Mouse (Mus musculus) spleen, adult 2 months (tissue): ENCODE results near the gene Tfap2a. TPM values are rescaled to one million over a fixed set of nuclear protein-coding genes. Genes with fewer than 3 reads are reported as not detected.

ENCODE experiments used
- DNase-seq, 2 experiments: peaks; one replicate each; pipeline versions ENCODE4 v3.0.0 to v3.0.0-alpha.2; 2012 to 2021; ENCODE audit warnings: low spot score in 2 of 2, low read depth in 1 of 2
- H3K27ac ChIP-seq: fragments of 200-500 bp; 2 replicates; pipeline ENCODE4 v1.5.1; 2012; ENCODE audit warnings: low read length, inconsistent platforms; ENCODE audit not compliant: insufficient read depth
- H3K27me3 ChIP-seq: fragments of 200-500 bp; 2 replicates; pipeline ENCODE4 v1.6.1; 2012; ENCODE audit warnings: mild to moderate bottlenecking, moderate library complexity, low read length, inconsistent platforms; ENCODE audit not compliant: control insufficient read depth, insufficient read depth
- H3K36me3 ChIP-seq: fragments of 200-500 bp; 2 replicates; pipeline ENCODE4 v1.6.1; 2012; ENCODE audit warnings: mild to moderate bottlenecking, low read length, inconsistent platforms; ENCODE audit not compliant: control insufficient read depth, insufficient read depth
- H3K4me1 ChIP-seq: fragments of 200-500 bp; 2 replicates; pipeline ENCODE4 v1.6.1; 2011; ENCODE audit warnings: inconsistent platforms; ENCODE audit not compliant: control insufficient read depth, insufficient read depth, insufficient read length
- H3K4me3 ChIP-seq: fragments of 200-500 bp; 2 replicates; pipeline ENCODE4 v1.5.1; 2011; ENCODE audit warnings: mild to moderate bottlenecking, inconsistent platforms; ENCODE audit not compliant: insufficient read depth, insufficient read length; ENCODE audit errors: extremely low read depth
- CTCF ChIP-seq: fragments of 200-500 bp; IDR thresholded peaks from 2 replicates; pipeline ENCODE4 v1.5.1; 2011; ENCODE audit warnings: mild to moderate bottlenecking, inconsistent platforms; ENCODE audit not compliant: insufficient read depth, insufficient read length, insufficient replicate concordance; ENCODE audit errors: extremely low read depth
- POLR2A ChIP-seq: fragments of 200-500 bp; IDR thresholded peaks from 2 replicates; pipeline ENCODE4 v1.6.1; 2011; ENCODE audit warnings: low read depth, low read length, inconsistent platforms
- WGBS: fragments of 180-500 bp; shearing (Covaris S2); methylation state at CpG from one replicate; pipeline ENCODE4 v1.1.7; 2018; 5-methylcytosine and 5-hydroxymethylcytosine counted together
- polyA plus RNA-seq: library from polyadenylated mRNA; depleted of rRNA; stranded (reverse); fragments of >200 nt; gene quantifications from 2 replicates; pipeline ENCODE4 v1.2.3, GENCODE M21; 2012; rRNA removed

Gene Tfap2a
- polyA plus RNA-seq, 1 experiment = 0.14 TPM

- WGBS = 11% methylated on average over 30 of the region's 30 CpGs
- TF ChIP-seq POLR2A (no peak), CTCF (no peak)
- Histone ChIP-seq H3K27ac (no peak overlapping the region), H3K4me3 (no peak overlapping the region), H3K27me3 (peaks cover 16% of the 10 kb centered on the region), H3K36me3 (no peaks in the 10 kb centered on the region), H3K4me1 (no peaks in the 10 kb centered on the region)
- DNase-seq = no peak
Measured at GRCm38 (mm10) chr13:40702361-40703122, 35.6 kb downstream of the Tfap2a start.

- Histone ChIP-seq H3K27me3 (peaks cover 16% of the 10 kb centered on the region), H3K27ac (no peak overlapping the region), H3K4me1 (no peaks in the 10 kb centered on the region), H3K4me3 (no peak overlapping the region), H3K36me3 (no peaks in the 10 kb centered on the region)
- TF ChIP-seq POLR2A = no peak
- no peak for TF ChIP-seq CTCF
- 8% methylated on average over 12 of the region's 12 CpGs for WGBS
- no peak for DNase-seq
Measured at GRCm38 (mm10) chr13:40701691-40702090, 36.5 kb downstream of the Tfap2a start.

GRCm38 (mm10) chr13:40685790-40686189 lies 52.4 kb downstream of the Tfap2a start:
- DNase-seq = no peak

GRCm38 (mm10) chr13:40676730-40677129 lies 61.4 kb downstream of the Tfap2a start:
- Histone ChIP-seq H3K4me1 (no peaks in the 10 kb centered on the region), H3K27me3 (no peaks in the 10 kb centered on the region), H3K36me3 (no peaks in the 10 kb centered on the region), H3K4me3 (no peak overlapping the region), H3K27ac (no peak overlapping the region)
- DNase-seq = no peak
- 37% methylated on average over 4 of the region's 4 CpGs for WGBS
- TF ChIP-seq POLR2A (no peak), CTCF (no peak)

More at GRCm38 (mm10) chr13:40685790-40686189, 52.4 kb downstream of the Tfap2a start:
- Histone ChIP-seq H3K4me3 (no peak overlapping the region), H3K4me1 (no peaks in the 10 kb centered on the region), H3K27ac (no peak overlapping the region), H3K27me3 (no peaks in the 10 kb centered on the region), H3K36me3 (no peaks in the 10 kb centered on the region)
- TF ChIP-seq CTCF = no peak
- no peak for TF ChIP-seq POLR2A
- 59% methylated on average over 3 of the region's 3 CpGs for WGBS

Other genes starting within 250 kb of the Tfap2a start
- 2.0 and 2.2 TPM in 2 replicates for gene Gcnt2, start 121.4 kb upstream of the Tfap2a start, polyA plus RNA-seq